Mouse (Mus musculus) adrenal gland, postnatal 4 days (tissue): ENCODE data around the gene Casd1. TPM values are rescaled to one million over a fixed set of nuclear protein-coding genes. Genes with fewer than 3 reads are reported as not detected.
"Not testable (repeated sequence)": the region's sequence is repeated elsewhere in the genome, so short reads cannot be mapped to it uniquely, and the experiment has no call there.

ENCODE experiments used
- DNase-seq, 2 experiments: peaks; one replicate each; pipeline ENCODE4 v3.0.0; 2021 to 2022; ENCODE audit warnings: low spot score in 2 of 2, mixed read lengths in 2 of 2
- total RNA-seq, 2 experiments: library from RNA; stranded (reverse); gene quantifications; 2 replicates each; pipeline ENCODE4 v1.2.3; 2021

Casd1 gene
- total RNA-seq, 2 experiments from 2014 or later = 36.8 to 43.8 TPM

DNA sequence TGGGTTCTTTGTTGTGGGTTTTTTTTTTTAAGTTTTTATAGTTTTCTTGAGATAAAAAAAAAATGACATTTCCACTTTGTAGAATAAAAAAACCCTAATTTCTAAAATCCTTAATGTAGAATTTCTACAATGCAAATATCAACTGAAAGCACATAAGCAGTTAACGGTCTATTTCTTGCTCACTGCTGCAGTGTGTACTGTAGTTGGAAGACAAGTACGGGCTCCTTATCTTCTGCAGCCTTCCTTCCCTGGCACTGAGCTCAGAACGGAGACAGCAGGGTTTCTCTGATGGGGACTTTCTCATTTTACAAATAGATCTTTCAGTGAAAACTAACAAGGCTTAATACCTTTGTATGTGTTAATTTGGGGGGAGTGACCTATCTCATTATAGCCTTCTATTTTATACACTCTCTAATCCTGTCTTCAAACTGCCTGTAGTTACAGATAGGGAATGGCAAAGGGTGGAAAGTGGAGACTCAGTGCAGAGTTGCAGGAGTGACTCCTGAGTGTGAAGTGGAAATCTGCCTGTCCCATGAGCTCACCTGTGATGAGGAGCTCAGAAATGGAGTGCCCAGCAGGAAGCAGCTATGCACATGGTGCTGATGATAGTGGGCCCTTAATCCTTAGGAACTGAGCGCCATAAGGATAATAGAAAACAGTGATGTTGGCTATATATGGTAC is 9.7 kb downstream of the Casd1 start:
- DNase-seq = no peak

DNA sequence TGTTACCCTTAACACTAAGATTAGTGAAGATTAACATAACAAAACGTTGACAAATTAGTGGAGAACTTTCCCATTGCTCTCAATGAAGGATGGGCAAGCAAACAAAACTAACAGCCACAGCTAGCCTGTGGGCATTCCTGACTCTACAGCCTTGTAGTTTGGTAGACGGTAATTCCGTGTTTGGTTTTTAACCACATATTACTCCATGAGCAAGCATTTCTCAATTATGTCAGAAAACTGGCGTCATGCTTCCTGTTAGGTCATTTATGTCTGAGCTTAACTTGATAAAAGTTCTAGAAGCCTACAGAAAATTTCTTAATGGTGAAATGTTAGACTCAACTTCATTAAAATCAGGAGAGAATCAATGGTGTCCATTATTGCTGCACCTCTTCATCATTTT is 11.2 kb downstream of the Casd1 start:
- DNase-seq = no peak

DNA sequence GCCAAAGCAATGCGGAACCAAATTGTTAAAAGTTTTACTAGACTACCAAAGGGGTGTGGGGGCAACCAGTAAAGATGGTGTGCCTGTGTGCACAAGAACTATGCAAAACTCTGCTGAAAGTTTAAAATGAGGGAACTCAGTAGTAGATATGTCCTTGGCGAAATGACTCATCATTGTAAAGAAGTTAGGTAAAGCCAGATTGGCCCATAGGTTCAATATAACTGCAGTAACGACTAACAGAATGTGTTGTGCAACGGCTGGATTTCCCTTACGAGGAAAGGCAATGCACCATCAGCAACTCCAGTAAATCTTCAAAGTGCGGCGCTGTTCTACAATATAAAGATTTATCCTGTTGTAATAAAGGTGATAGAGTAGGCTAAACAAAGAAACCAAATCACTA is 11.8 kb downstream of the Casd1 start:
- DNase-seq = no peak

DNA sequence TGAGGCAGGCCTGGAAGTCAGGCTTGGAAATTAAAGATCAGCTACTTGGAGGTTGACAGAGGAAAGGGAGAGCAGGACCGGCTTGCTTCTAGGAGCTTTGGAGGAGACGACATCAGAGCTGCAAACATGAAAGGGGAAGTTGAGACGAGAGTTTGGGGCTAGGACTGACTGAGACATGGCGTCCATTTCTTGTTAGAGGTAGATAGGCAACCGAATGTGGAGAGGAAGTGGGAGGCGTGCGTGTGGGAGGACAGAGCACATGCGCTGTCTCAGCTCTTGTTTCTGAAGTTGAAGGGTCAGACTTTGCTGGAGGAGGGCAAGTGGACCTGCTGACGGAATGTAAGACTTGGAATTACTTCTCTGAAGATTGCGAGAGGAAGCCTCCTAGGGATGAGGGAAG is 17.3 kb downstream of the Casd1 start:
- no peak for DNase-seq

DNA sequence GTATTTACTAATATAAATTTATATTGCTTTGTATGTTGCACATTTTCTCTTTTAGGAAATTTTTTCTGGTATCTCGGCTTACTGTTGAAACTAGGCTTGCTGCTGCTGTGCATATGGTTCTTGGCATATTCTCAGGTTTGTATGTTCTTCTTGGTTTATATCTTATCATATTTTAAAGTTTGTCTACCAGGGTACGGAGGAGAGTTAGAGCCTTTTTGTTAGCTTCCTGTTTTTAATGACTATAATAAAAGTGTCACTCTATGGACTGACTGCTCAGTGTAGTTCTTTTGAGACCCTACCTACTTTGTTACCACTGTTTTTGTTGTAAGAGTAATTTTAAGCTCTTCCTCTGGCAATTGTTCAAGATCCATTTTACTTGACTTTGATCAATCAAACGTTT is 30.8 kb downstream of the Casd1 start:
- DNase-seq = no peak

DNA sequence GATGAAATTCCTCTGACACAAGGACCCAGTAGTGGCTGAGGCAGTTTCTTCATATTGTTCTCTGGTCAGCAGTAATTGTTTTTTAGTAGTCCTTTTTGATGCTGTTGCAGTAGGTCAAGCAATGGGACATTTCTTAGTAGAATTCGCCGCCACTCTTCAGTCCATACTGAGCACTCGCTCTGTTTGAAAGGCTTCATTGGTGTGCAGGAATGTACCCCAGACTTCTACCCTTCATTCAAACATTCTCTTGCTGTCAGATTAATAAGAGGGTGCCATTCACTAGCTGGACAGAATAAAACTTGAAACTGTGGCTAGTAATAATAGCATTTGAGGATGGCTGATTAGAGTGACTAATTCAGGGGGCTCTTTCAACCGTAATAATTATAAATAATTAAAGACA is 32.5 kb downstream of the Casd1 start:
- no peak for DNase-seq

DNA sequence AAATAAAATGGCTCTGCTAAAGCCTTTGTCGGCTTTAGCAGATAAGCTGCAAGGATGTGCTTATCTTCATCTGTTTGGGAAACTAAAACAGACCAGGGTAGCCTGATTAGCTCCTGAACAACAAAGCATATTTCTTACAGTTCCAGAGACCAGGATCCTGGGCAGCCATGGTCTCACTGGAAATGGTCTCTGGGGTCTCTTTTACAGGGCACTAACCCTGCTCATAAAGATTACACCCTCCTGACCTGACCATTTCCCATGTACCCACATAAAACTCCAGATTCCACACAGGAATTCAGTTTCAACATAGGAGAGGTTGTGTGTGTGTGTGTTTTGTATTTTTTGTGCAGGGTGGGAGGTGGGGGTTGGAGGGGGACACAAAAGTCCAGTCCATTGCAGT is 34.2 kb downstream of the Casd1 start:
- no peak for DNase-seq

DNA sequence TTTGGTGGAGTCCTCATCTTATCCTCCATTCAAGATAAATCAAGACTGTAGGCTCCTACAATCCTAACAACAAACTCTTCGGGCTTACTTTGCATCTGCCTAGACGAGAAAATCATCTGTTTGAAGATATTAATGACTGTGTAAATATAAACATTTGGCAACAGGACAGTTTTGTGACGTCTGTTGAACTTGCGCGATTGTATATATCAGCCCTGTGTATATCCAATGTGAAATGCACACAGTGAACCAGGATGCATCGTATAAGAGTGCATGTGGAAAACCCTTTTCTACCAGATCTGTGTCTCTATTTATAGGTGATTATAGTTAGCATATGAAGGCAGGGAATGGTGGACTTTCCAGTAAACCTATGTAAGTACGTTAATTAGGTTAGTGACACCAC is 41.4 kb downstream of the Casd1 start:
- DNase-seq = no peak

DNA sequence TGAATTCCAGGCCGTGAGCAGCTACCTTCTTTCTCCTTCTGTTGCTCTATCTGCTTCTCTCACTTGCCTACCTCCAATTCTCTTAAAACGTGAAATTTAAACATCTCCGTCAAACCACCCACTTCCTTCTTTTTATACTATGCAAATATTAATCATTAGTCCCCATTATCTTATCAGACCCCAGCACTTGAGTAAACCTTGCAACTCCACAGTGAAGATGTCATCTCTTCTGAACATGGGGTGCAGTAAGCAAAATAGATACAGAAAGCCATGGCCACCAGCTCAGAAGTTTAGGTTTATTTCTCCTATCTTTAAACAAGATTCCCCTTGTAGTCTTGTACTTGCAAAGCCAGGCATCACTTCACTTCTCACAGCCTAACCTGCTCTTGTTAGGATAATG is 46.7 kb downstream of the Casd1 start:
- no peak for DNase-seq

DNA sequence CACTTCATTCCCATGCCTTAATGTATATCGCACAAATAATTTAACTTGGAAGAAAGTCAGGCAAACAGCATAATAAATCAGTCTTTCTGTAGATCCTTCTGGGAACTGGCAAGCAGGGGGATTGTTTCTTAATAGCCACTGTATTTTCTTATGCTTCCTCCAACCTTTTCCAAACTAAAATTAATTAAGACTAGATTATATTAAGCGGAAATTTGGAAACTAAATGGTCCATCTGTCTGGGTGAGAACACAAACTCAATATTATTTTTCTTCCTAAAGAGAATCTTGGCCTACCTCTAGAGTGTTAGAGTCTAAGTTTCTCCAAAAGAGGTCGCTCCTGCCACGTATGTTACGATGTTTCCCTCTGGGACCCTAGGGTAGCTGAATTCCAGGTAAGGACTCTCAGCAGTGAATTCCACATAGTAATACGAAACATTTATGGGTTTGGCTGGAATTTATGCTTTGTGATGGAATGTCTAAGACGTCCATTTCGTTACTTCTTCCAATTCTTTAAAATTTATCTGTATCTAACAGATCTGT is 52.0 kb downstream of the Casd1 start:
- DNase-seq = no peak

DNA sequence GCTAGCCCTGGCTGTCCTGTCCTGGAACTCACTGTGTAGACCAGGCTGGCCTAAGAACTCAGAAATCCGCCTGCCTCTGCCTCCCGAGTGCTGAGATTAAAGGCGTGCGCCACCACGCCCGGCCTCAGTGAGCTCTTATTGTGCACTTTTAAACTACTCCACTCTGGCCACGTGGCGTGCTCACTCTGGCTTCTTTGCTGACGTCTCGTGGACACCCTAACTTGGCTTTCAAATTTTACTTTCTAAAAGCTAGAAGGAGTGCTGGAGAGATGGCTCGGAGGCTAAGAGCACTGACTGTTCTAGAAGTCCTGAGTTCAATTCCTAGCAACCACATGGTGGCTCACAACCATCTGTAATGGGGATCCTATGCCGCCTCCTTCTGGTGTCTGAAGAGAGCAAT is 53.1 kb downstream of the Casd1 start:
- not testable (repeated sequence) for DNase-seq

DNA sequence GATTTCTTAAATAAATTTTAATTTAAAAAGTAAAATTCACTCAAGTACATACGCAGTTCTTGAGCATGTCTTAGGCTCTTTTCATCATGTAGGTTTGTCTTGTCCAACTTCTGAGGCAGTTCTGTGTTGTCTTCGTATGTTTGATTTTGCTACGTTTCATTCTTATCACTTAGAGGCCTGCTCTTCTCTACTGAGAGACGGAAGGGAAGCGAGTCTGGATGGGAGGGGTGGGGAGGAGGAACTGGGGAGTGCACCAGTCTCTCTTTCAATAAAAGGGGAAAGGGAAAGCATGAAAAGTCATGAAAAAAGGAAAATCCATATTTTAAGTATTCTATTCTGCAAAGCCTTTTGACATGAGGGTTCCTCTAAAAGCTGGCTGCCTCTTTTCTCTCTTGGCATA is 54.8 kb downstream of the Casd1 start:
- no peak for DNase-seq

DNA sequence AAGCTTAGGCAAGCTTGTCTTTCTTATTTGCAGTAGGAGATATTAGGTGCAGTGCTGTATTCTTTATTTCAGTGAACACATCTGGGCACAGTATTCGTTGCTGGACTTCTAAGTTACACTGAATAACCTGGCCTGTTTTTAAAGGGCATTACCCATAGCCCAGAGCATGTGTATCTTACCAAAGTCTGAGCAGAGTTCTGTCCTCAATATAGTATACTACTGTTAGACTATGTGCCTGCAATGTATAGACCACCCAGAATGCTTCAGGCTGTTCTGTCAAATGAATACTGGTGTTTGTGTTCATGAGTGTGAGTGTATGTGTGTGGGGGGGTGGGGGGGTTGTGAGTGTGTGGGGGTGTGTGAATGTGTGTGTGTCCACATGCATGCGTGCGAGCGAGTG is 55.3 kb downstream of the Casd1 start:
- no peak for DNase-seq

DNA sequence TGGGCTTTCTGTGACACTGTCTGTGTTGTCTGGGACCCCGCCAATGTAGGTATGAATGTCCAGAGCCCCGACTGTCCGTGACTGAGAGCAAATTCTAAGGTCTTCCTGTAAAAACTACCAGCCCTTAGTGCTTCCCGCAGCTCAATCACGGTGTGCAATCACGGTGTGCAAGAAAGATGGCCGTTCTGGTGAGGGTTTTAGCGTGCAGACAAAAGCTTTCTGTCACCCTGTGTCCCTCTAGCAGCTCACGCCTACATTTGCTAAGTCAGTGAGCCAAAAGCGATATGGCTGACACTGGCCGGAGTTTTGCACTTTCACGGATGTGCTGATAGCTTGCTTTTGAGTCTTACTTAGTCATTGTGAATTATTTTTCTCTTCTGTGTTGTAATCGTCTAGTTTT is 58.2 kb downstream of the Casd1 start:
- DNase-seq = no peak

DNA sequence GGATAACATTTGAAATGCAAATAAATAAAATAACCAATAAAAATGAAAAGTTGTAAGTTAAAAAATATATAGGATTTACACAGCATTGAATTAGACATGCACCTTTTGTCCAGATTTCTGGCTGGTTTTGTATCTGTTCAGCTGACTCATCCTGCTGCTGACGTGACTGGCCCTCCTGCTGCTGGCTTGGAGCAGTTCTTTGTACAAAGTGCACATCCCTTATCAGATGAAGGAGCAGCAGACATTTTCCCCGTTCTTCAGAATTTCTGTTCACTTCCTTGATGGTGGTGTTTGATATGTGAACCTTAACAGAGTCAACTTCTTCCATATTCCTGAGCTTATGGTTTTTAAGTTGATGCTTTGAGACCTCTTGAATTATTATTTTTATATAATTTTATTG is 62.9 kb downstream of the Casd1 start:
- DNase-seq = no peak

DNA sequence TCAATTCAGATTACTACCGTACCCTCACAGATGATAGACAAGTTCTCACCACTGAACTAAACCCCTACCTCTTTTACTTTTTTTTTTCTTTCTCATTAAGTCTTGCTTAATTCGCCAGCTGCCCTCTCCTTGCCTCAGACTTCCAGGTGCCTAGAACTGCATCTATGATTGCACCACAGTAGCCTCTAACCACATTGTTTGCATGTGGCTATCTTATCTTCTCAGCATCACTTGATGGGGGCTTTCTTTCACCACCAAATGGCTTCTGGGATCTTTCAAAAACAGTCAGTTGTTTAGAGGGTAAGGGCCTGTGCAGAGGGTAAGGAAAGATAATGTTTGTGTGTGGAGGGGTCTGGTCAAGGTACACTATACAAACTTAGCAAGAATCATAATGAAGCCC is 63.7 kb downstream of the Casd1 start:
- DNase-seq = no peak

DNA sequence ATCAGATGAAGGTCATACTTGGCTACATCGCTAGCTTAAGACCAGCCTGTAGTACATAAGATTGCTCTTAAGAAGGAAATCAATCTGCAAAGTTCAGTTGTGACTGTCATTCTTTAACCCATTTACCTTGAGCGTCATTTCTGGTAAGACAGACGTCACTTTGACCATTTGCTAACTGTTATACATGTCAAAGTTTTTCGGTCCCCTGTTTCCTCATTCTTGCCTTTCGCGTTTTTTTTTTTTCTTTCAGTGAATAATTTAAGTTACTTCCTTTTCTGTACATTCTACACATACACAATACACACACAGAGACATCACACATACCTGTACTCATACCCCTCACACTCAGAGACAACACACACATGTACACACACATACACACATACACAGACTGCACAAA is 64.5 kb downstream of the Casd1 start:
- no peak for DNase-seq

DNA sequence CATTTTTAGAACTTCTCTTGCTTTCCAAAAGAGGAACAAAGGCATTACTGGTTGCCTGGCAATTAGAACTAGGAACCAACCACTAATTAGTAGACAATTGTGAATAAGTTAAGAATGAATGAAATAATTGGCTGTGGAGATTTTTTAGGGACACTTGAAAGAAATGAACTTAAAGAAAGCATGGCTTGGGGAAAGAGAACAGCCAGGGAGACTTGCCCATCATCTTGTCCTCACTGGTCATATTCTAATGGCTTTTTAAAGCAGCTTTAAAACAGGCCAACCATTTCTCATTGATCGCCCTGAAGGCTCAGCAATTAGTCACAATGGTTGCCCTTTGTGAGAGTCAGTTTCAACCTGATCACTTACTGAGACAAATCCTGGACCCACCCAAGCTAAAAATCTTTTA is 76.7 kb downstream of the Casd1 start:
- no peak for DNase-seq

DNA sequence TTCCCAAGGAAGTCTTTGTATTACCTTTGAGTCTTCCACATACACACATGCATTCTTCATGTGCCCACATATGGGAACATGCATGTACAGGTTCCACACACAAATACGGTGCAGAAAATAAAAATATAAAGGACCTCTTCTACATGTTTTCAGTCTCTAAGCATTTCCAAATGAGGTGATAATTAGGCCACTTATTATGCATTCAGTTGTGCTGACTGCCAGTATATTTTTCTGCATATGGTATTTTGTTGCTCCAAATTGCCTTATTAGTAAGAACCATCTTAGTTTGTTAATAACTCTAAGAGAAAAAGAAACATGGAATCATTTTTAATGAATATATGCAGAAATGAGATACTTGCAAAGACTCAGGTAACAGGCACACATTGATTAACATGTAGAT is 79.3 kb downstream of the Casd1 start:
- DNase-seq = no peak

DNA sequence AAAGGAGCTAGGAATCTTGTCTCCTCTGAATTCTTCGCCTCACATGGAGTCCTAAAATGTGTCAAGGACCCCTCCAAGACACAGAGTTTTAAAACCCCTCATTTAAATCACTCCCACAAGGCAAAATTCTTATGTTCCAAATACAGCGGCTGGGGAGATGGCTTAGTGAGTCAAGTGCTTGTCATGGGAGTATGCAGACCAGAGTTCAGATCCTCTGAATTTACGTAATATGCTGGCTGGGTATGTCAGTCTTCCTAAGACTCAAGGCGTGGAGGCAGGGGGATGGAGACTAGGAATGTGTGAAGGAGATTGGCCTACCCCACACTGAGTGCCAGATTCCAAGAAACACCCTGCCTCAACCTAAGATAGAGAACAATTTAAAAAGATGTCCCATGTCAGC is 79.9 kb downstream of the Casd1 start:
- DNase-seq = no peak

DNA sequence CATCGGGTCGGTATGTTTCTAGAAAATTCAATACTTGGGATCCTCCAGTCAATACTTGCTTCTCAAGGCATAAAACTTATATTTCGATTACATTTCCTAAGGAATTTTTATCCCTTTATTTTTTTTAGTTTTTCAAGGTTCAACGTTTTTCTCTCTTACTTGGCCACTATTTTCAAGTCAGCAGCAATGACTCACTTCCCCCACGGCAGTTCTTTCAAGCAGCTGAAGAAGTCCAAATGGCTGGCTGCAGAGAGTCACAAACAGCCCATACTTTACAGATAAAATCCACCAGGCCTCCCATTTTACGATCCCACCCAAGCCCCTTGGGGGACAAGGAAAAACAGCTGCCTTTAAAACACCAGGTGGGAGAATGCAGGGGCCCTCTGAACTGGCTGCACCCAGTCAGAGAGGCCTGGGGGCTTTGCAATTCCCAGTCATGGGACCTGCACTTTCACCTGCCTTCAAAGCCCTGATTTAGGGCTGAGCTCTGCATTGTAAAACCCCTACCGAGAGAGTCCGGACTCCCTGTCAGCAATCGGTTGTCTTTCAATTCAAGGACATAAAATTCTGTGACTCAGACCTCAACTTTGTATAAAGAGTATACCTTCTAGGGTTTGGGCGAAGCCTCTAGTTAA is 84.2 kb downstream of the Casd1 start:
- DNase-seq = no peak

DNA sequence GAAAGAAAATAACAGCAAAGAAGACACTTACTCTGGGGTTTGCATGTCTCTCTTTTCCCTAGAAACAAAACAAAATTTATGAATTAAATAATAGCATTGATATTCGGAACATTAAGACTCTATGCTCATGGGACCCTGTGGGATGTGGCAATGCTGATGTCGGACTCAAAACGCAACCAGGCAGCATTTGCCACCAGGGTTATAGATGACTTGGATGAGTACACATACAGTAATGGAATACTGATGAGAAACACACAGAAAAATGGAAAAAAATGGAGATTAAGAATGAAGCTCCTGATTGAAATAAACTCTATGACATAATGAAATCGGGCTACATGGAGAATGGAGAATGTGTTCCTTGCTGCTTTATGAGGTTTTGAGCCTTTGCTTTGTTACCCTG is 89.8 kb downstream of the Casd1 start:
- DNase-seq = no peak
